Mouse (Mus musculus) lung, postnatal 10 days (tissue): ENCODE measurements at regions not wholly inside any gene's neighbourhood (a gene's known extent, or its start where the extent isn't known, plus 50 kb on each side); places are given as distances from the start of the nearest gene placed in this dataset.

Experiments
- DNase-seq: peaks from one replicate; pipeline ENCODE4 v3.0.0; 2021

DNA sequence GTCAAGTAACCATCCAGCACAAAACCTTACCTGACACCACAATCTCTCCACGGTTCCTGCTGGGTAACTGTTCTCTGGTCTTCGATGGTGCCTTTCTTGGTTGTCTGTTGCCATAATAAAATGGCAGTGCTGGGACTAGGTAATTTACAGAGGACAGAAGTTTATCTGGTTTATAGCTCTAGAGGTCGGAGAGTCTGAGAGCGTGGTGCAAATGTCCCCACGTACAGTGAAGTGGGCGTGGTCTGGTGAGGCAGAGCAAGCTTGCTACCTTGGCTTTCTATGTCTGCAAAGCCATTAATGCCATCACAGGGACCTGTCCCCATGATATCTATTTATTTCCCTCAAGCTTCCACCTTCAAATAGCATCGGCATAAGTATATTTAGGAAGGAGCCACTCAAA, 223.0 kb downstream of the Opa1 start:
- DNase-seq = no peak

DNA sequence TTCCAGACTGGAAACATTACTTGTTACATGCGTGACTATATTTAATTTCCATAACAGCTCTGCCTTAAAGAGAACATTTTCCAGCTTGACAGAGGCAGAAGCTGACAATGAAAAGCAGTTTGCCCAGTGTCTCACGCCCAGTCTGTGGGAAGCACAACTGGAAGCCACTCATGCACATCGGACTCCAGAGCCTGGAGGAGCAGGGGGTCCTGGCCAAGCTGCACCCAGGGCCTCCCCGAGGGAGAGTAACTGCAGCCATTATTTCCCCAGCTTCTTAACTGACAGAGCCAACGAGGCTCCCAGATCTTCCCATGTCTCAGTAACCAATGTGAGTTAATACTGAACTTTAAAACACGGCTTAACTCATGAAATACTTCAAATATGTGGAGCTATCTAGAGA, 223.5 kb downstream of the Opa1 start:
- no peak for DNase-seq

DNA sequence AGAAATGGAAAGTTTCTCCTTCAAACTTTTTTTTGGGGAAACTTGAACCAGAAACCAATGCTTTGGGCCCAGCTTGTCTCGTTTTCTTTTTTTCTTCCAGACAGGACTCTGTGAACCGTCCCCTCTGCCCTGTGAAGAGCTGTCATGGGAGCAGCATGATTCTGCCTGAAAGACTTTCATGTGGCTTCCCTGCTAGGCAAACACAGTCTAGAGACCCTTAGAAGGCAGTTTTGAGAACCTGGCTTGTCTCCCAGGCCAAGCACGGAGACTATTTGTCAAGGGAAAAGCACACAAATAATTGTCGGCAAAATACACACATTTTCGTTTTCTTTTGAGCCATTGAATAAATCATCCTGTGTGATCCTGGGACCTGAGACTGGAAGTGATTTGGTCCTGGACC, 228.7 kb downstream of the Opa1 start:
- DNase-seq = no peak

DNA sequence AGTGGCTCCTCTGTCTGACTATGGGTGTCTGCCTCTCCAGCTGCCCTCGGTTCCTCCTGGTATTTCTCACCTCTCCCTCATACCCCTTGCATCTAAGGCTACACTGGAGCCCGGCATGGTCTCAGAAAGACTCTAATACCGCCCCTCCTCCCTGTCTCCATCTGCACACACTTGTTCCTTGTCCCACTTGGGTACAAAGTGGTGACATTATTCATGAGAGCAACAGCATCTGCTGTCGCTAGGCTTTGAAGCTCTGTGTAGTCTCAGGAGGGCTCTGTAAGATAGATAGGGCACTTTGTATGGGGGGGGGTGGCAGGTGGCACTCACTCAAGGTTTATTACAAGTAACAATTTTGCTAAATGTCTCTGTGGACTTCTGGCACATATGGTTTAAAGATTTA, 229.7 kb downstream of the Opa1 start:
- no peak for DNase-seq

GRCm38 (mm10) chr16:29813411-29814038, 234.4 kb downstream of the Opa1 start:
- DNase-seq = peak; percentile 65

DNA sequence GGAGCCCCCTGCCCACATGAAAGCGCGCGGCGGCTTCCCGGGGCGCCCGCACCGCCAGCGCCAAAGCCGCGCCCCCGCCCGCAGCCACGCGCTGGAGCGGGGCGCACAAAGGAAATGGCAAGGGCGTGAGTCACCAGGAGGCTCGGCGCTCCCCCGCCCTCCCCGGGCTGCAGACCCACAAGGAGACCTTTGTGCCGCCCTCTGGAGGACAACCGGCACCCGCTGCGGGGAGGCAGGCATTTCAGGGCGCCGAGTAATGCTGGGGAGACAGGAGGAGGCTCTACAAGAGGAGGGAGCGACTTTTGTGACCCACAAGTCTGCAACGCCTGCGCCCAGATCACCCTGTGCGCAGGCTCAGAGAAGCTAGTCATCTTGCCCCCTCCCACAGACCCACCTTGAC, 234.9 kb downstream of the Opa1 start:
- DNase-seq = peak; percentile 96

DNA sequence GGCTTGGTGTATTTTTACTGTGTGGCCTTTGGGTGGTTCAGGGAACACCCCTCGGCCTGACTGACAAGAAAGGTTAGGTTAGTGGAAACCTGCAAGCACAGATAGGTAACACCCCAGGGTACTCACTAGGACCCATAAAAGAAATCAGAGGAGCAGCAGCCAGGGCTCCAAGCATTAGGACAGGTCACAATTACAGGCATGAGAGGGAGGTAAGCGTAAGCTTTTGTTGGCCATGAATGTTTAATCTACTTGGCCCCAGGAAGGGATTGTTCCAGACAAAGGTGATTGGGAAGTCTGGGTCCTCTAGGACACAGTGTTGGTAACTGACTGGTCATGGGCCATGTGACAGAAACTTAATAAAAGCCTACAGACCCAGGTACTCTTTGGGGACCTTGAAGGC, 235.5 kb downstream of the Opa1 start:
- DNase-seq = no peak

GRCm38 (mm10) chr16:29815200-29815599, 236.1 kb downstream of the Opa1 start:
- DNase-seq = no peak

DNA sequence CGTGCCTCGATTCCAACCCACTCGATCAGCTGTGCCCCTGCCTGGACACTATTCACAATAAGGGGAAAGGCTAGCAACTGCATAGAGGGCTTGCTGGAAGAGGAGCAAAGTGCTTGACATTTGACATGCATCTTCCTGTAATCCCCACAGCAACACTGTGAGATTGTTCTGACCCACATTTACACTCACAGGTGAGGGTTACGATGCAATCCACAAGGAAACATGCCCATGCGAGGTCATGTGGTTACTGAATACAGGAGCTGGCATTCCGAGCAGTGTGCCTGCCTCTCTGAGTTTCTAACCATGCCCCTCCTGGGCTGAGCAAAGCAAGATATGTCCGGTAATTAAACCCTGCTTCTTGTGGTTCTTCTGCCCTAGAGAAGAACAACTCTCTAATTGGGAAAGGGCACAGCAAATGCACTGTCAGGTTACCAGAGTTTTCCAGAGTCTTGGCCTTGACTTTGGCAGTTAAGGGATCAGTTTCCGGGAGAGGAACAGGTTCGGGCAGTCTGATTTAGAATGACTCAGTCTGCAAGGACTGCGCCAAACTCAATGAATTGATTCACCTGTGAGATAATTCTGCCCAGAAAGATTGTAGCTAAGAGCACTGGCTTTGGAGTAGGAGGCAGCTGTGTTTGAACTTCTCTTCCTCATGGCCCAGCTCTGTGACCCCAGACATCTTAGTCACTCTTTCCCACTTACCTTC, 236.7 kb downstream of the Opa1 start:
- no peak for DNase-seq

DNA sequence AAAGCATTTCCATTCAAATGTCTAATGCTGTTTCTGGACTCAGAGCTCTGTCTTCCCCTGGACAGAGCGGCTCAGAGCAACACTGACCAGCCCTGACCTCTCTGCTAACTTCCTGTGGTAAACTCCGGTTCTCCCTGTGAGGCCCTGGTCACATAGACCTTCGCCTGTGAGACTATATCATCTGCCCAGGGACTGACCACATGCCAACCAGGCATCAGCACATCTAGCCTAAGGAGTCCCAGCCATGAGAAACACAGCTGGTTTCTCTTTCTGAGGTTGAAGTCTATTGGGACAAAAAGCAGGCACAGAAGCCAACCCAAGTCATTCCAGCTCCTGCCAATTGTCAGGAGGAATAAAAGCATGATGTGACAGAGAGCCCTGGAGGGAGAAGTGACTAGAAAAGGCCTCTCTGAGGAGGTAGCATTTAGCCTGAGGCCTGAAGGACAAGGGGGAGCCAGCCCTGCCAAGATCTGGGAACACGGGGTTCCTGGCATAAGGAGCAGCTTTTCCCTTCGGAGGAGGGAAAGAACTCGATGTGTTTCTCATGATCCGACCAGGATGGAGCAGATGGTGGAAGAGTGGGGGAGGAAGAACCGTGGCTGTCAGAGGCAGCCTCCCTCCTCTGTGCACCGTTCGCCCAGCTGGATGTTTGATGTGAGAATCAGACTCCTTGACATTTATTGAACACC, 237.7 kb downstream of the Opa1 start:
- peak; percentile 72 for DNase-seq

DNA sequence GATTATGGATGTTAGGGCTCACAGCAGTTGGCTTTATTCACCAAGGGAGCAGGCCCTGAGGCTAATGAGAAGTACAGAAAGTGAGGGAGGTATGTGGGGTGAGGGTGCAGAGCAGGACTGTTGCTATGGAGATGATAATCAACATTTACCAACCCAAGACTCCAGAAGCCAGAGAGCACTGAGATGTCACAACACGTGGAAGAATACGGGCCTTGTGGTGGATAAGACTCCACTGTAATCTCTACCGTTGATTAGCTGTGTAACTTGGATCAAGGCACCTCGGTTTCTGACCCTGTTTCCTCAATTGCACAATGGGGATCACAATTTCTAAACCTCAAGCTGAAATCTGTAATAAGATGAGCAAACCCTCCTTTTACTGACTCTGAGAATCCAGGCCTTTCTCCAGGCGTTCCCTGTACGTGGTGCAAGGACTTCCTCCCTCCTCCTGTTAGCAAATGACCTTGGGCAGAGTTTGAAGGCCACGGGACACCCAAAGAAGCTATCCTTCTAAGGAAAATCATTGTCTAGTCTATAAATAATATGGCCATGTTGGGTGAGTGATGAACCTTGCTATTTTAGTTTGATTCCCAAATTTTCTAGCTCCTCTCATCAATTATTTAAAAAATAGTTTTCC, 239.8 kb downstream of the Opa1 start:
- peak; percentile 51 for DNase-seq

DNA sequence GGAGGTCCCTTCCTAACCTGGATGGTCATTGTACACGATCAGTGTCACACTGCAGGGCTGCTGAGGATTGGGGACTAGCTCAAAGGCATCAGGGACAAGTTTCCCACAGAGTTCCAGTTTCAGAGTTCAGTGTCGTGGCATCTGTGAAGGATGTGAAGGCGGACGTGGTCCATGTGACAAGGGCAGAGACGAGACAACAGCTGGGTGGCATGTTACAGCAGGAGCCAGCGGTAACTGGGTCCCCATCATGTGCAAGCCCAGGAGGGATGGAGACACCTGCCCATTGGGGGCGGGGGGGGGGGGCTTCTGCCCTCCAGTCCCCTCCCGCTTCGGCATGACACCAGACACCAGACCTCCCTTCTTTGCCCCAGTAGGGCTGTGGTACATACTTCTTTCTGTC, 241.6 kb downstream of the Opa1 start:
- DNase-seq = no peak

GRCm38 (mm10) chr16:29822110-29822509, 242.1 kb upstream of the Hes1 start:
- DNase-seq = no peak

- DNase-seq = no peak
These were observed 241.3 kb upstream of the Hes1 start for GRCm38 (mm10) chr16:29822843-29823401.

- DNase-seq = no peak
These were observed 237.3 kb upstream of the Hes1 start for GRCm38 (mm10) chr16:29826927-29827326.

DNA sequence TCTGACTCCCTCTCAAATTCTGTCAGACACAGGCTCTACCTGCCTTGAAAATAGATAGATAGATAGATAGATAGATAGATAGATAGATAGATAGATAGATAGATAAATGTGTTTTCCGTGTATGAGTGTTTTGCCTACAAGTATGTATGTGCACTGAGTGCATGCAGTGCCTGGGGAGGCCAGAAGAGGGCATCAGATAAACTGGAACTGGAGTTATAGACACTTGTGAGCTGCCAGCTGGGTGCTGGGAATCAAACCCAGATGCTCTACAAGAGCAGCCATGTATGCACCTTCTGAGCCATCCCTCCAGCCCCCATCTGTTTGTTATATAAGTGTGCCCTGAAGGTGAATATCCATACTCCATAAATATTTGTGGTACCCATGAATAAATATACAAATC, 236.4 kb upstream of the Hes1 start:
- no peak for DNase-seq

DNA sequence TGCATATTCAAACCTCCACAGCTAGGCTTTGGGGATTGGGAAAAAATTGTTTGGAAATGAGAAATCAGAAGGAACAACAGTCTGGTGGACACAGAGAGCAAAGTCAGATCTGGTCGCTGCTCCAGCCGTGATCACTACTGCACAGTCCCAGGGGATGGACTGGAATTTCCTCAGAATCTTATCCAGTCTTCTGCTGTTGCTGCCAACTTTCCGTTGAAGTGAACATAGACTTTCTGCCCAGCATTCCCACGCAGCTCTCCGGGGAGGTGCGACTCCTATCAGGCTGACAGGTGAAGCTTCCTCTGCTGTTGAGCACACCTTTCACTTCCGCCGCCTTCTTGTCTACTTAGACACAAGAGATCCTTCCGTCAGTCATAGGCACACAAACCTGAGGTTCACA, 234.7 kb upstream of the Hes1 start:
- DNase-seq = no peak

- DNase-seq = no peak
These were observed 234.1 kb upstream of the Hes1 start for GRCm38 (mm10) chr16:29830101-29830500.

GRCm38 (mm10) chr16:29833298-29833697, 230.9 kb upstream of the Hes1 start:
- DNase-seq = no peak

DNA sequence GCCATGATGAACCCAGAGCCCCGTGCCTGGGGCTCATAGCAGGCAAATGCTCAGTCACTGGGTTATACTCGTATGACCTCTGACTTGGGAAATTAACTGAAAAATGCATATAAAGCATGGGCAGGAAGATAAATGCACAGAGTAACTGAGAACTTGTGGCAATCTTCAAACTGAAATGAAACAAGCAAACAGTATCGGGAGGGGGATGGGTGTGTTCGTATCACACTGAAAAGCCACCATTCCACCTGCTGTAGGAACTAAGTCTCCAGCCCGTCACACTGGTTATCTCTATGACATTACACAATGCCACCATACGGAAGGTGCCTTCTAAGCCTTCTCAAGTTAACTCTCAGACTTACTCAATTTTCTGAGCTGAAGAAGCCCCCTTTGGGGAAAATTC, 230.3 kb upstream of the Hes1 start:
- DNase-seq = no peak

DNA sequence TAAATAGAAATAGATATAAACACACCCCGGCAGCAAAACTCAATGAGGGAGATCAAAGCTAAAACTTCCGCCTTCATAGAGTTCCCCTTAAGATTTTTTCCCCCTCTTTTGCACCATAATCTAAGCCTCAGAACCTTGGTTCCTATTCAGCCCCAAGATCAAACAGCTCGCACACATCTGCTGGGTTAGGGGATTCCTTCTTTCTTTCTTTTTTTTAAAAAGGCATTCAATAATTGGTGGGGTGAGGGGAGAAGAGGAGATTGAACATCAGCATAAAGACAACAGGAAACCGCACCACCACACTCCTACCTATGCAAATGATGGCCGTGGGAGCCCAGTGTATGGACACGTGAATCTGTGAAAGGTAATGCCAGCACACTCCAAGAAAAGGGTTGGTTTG, 229.5 kb upstream of the Hes1 start:
- DNase-seq = no peak

- DNase-seq = no peak
These were observed 227.1 kb upstream of the Hes1 start for GRCm38 (mm10) chr16:29837025-29837629.

DNA sequence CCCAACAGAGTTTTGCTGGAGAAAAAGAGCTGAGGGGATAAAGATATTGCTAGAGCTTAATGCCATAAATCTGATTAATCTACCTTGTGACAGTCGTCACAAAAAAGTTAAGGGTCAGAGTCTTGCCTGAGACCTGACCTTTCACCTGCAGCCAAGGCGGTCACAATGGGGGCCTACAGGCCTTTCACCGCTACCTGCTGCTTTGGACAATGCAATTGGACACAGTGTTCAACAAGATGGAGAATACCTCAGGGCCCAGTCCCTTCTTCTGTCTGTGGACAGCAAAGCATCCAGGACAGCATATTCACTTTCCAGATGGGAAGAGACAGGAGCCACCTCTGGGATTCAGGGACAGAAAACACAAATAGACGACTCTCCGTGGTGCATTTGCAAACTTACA, 226.3 kb upstream of the Hes1 start:
- DNase-seq = no peak
